Mouse (Mus musculus) C2C12 (cell line): ENCODE measurements around the gene Gm9733.

Experiments
- CEBPB ChIP-seq: IDR thresholded peaks from one replicate; pipeline ENCODE4 v1.6.1; 2011; ENCODE audit warnings: low read depth, mild to moderate bottlenecking, control low read depth, moderate library complexity
- MAX ChIP-seq: IDR thresholded peaks from one replicate; pipeline ENCODE4 v1.6.1; 2011; ENCODE audit warnings: mild to moderate bottlenecking, control low read depth

DNA sequence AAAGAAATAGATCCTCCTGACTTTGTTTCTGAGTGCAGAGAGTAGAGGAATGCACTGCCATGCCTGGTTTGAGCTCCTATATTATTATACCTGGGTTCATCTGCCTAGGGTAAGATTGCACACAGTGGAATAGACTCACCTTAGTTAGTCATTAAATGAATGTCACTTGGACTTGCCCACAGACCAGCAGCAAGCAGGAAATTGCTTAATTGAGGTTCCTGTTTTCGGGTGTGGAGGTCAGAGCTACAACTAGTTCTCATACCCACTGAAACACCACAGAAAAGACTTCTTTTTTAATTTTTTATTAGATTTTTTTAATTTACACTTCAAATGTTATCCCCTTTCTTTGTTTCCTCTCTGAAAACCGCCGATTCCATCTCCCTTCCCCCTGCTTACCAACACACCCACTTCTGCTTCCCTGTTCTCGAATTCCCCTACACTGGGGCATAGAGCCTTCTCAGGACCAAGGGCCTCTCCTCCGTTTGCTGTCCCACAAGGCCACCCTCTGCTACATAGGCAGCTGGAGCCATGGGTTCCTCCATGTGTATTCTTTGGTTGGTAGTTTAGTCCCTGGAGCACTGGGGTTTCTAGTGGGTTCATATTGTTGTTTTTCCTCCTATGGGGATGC is 56.1 kb downstream of the Gm9733 start:
- TF ChIP-seq MAX (no peak), CEBPB (no peak)
